Mouse (Mus musculus) cerebellum, adult 9-10 months (tissue): ENCODE results near the gene 9930022D16Rik.
A peak's percentile ranks its signal among the peaks of the same experiment; 100 is the strongest.

Experiments
- DNase-seq: peaks from one replicate; pipeline ENCODE4 v3.0.0; 2022

9930022D16Rik gene

GRCm38 (mm10) chr11:109417472-109418040, 3.8 kb downstream of the 9930022D16Rik start:
- no peak for DNase-seq

GRCm38 (mm10) chr11:109419461-109419860, 5.7 kb downstream of the 9930022D16Rik start:
- DNase-seq: no peak

GRCm38 (mm10) chr11:109419961-109420566, 6.3 kb downstream of the 9930022D16Rik start:
- DNase-seq: no peak

- no peak for DNase-seq
Measured at GRCm38 (mm10) chr11:109420567-109420962, 6.8 kb downstream of the 9930022D16Rik start.

- DNase-seq: no peak
Measured at GRCm38 (mm10) chr11:109421205-109421604, 7.5 kb downstream of the 9930022D16Rik start.

GRCm38 (mm10) chr11:109422263-109422662, 8.5 kb downstream of the 9930022D16Rik start:
- DNase-seq: no peak

GRCm38 (mm10) chr11:109423294-109423693, 9.6 kb downstream of the 9930022D16Rik start:
- no peak for DNase-seq

GRCm38 (mm10) chr11:109425392-109426271, 11.9 kb downstream of the 9930022D16Rik start, which contains the start of gene Amz2:
TSS of gene Amz2 (plus strand) at chr11:109425946.
- DNase-seq: peak; percentile 100

- DNase-seq: no peak
Measured at GRCm38 (mm10) chr11:109426272-109426586, 12.5 kb downstream of the 9930022D16Rik start.

- DNase-seq: no peak
Measured at GRCm38 (mm10) chr11:109427353-109427752, 13.6 kb downstream of the 9930022D16Rik start.

- no peak for DNase-seq
Measured at GRCm38 (mm10) chr11:109434233-109434798, 20.6 kb downstream of the 9930022D16Rik start.

GRCm38 (mm10) chr11:109436889-109437288, 23.2 kb downstream of the 9930022D16Rik start:
- no peak for DNase-seq

GRCm38 (mm10) chr11:109439209-109439608, 25.5 kb downstream of the 9930022D16Rik start:
- DNase-seq: no peak

GRCm38 (mm10) chr11:109439829-109440340, 26.2 kb downstream of the 9930022D16Rik start:
- DNase-seq: peak; percentile 70

- no peak for DNase-seq
Measured at GRCm38 (mm10) chr11:109440641-109441040, 26.9 kb downstream of the 9930022D16Rik start.

GRCm38 (mm10) chr11:109441119-109441518, 27.4 kb downstream of the 9930022D16Rik start:
- no peak for DNase-seq

GRCm38 (mm10) chr11:109442166-109442730, 28.5 kb downstream of the 9930022D16Rik start:
- DNase-seq: no peak

GRCm38 (mm10) chr11:109443468-109444263, 29.9 kb downstream of the 9930022D16Rik start:
- DNase-seq: no peak

- peak; percentile 50 for DNase-seq
Measured at GRCm38 (mm10) chr11:109444600-109444999, 30.9 kb downstream of the 9930022D16Rik start.

GRCm38 (mm10) chr11:109445438-109446035, 31.8 kb downstream of the 9930022D16Rik start:
- peak; percentile 81 for DNase-seq

GRCm38 (mm10) chr11:109451169-109451568, 37.5 kb downstream of the 9930022D16Rik start:
- DNase-seq: no peak

- no peak for DNase-seq
Measured at GRCm38 (mm10) chr11:109456261-109456660, 42.5 kb downstream of the 9930022D16Rik start.
